9 mouse cellular contexts compared by ENCODE assay signal in genomic region chr17:28341091-28341490, GRCm38 (mm10). TPM values are rescaled to one million over a fixed set of nuclear protein-coding genes. Genes with fewer than 3 reads are reported as not detected.
DNase-seq lines count a peak whose midpoint lies in the region; ATAC-seq and TF ChIP-seq lines count a peak whose summit lies in the region.
"Had no signal": no experiment of that assay in that cellular context is flagged by ENCODE, and none has a peak within 500 bp of the region (broad histone marks: within the 10 kb centered on the region; RNA-seq: fewer than 3 reads in every experiment).

No protein-coding gene starts in this region.

- H3K4me3 ChIP-seq in E14TG2a.4 (replicated peaks; ENCODE audit: low read length): peak overlapping the region; percentile 71
- peak overlapping the region; percentile 20 for H3K4me3 ChIP-seq in forebrain, embryonic 16.5 days (replicated peaks; ENCODE audit: low read length)
- peak overlapping the region; percentile 26 for H3K4me3 ChIP-seq in lung, embryonic 14.5 days (ENCODE audit: low read depth, low read length)

- H3K27ac ChIP-seq in forebrain, embryonic 16.5 days (ENCODE audit: low read length): no peak overlapping the region
- H3K27ac ChIP-seq in lung, embryonic 14.5 days (ENCODE audit: low read depth): peak overlapping the region; percentile 87

- peaks cover 62% of the 10 kb centered on the region for H3K27me3 ChIP-seq in E14TG2a.4 (ENCODE audit: insufficient read depth, low read length)
- H3K27me3 ChIP-seq in forebrain, embryonic 16.5 days (replicated peaks; ENCODE audit: control insufficient read depth, insufficient read depth, low read length): no peaks in the 10 kb centered on the region
- no peaks in the 10 kb centered on the region for H3K27me3 ChIP-seq in lung, embryonic 14.5 days (ENCODE audit: insufficient read depth, low read length)

- no peaks in the 10 kb centered on the region for H3K9me3 ChIP-seq in E14TG2a.4 (ENCODE audit: low read length)
- H3K9me3 ChIP-seq in forebrain, embryonic 16.5 days (ENCODE audit: control insufficient read depth, low read length): no peaks in the 10 kb centered on the region
- H3K9me3 ChIP-seq in lung, embryonic 14.5 days (ENCODE audit: low read depth, low read length): no peaks in the 10 kb centered on the region

- H3K4me2 ChIP-seq in forebrain, embryonic 16.5 days (ENCODE audit: low read length): peak overlapping the region; percentile 40
- H3K4me2 ChIP-seq in lung, embryonic 14.5 days: peak overlapping the region; percentile 57

- 4% methylated on average over 26 of the region's 26 CpGs for WGBS in forebrain, embryonic 16.5 days
- WGBS in lung, embryonic 14.5 days: 4% methylated on average over 26 of the region's 26 CpGs

- peaks cover 77% of the 10 kb centered on the region for H3K4me1 ChIP-seq in E14TG2a.4 (replicated peaks; ENCODE audit: low read depth, low read length)
- H3K4me1 ChIP-seq in forebrain, embryonic 16.5 days (replicated peaks; ENCODE audit: control insufficient read depth, insufficient read depth, low read length): peaks cover 20% of the 10 kb centered on the region
- peaks cover 38% of the 10 kb centered on the region for H3K4me1 ChIP-seq in lung, embryonic 14.5 days (ENCODE audit: insufficient read depth)

- H3K36me3 ChIP-seq in E14TG2a.4 (ENCODE audit: insufficient read depth, low read length): peaks cover 10% of the 10 kb centered on the region
- no peaks in the 10 kb centered on the region for H3K36me3 ChIP-seq in forebrain, embryonic 16.5 days (ENCODE audit: control insufficient read depth, insufficient read depth)
- peaks cover 37% of the 10 kb centered on the region for H3K36me3 ChIP-seq in lung, embryonic 14.5 days (ENCODE audit: insufficient read depth)

- intact Hi-C loops in heart, postnatal 10 days (cut with DNase I): no loop called here

- DNase-seq in brain, adult 2 months (ENCODE audit: low read depth, low spot score): peak; percentile 52
- DNase-seq in heart, postnatal 10 days: peak; percentile 88 to 89
- DNase-seq in kidney, postnatal 36 days: peak; percentile 96 to 98
- DNase-seq in lung, embryonic 14.5 days: peak; percentile 96
- DNase-seq in ovary, postnatal 10 days (ENCODE audit: low spot score): peak; percentile 89
- DNase-seq in urinary bladder, postnatal 14 days (ENCODE audit: low spot score): peak; percentile 98

- no peak for TF ChIP-seq CTCF in E14TG2a.4 (conservative IDR thresholded peaks at IDR 0.05; ENCODE audit: low read length)
- no peak for TF ChIP-seq CTCF in lung, embryonic 14.5 days (IDR thresholded peaks at IDR 0.05; ENCODE audit: low read depth)

- H3K9ac ChIP-seq in forebrain, embryonic 16.5 days (replicated peaks; ENCODE audit: low read depth, low read length): peak overlapping the region; percentile 27
- peak overlapping the region; percentile 47 for H3K9ac ChIP-seq in lung, embryonic 14.5 days

- peak; percentile 63 for ATAC-seq in forebrain, embryonic 16.5 days
- ATAC-seq in lung, embryonic 14.5 days (ENCODE audit: insufficient read depth): peak; percentile 81

RNA-seq across cellular contexts. Expression of gene Tead3, which starts 9.5 kb away (rescaled TPM):
- polyA plus RNA-seq in forebrain, embryonic 16.5 days (2015; fragmentation: Nextera tagmentation; extraction: Ambion mirVana): 1.5 and 1.8 TPM in 2 replicates
- total RNA-seq in heart, postnatal 10 days (2021): 10 to 100 TPM; 15.3 to 19.3 TPM
- 11.2 and 11.3 TPM in 2 replicates for polyA plus RNA-seq in lung, embryonic 14.5 days (2014; fragmentation: Nextera tagmentation; extraction: Ambion mirVana)

RNA-seq across cellular contexts. Expression of gene Rpl10a, which starts 12.8 kb away (rescaled TPM):
- polyA plus RNA-seq in forebrain, embryonic 16.5 days (2015; fragmentation: Nextera tagmentation; extraction: Ambion mirVana): 354 and 367 TPM in 2 replicates
- 100 to 1,000 TPM; 584 to 595 TPM for total RNA-seq in heart, postnatal 10 days (2021)
- 799 and 802 TPM in 2 replicates for polyA plus RNA-seq in lung, embryonic 14.5 days (2014; fragmentation: Nextera tagmentation; extraction: Ambion mirVana)

RNA-seq across cellular contexts. Expression of gene Tulp1, which starts 23.9 kb away (rescaled TPM):
- 1.5 and 1.7 TPM in 2 replicates for polyA plus RNA-seq in forebrain, embryonic 16.5 days (2015; fragmentation: Nextera tagmentation; extraction: Ambion mirVana)
- under 1 TPM; 0.86 to 0.94 TPM for total RNA-seq in heart, postnatal 10 days (2021)
- polyA plus RNA-seq in lung, embryonic 14.5 days (2014; fragmentation: Nextera tagmentation; extraction: Ambion mirVana): 3.0 and 3.6 TPM in 2 replicates
- polyA plus RNA-seq: cortical plate, adult 2 months had no signal

RNA-seq across cellular contexts. Expression of gene Fance, which starts 27.8 kb away (rescaled TPM):
- polyA plus RNA-seq in forebrain, embryonic 16.5 days (2015; fragmentation: Nextera tagmentation; extraction: Ambion mirVana): 20.9 and 25.0 TPM in 2 replicates
- total RNA-seq in heart, postnatal 10 days (2021): 10 to 100 TPM; 16.9 to 18.2 TPM
- 28.2 and 35.3 TPM in 2 replicates for polyA plus RNA-seq in lung, embryonic 14.5 days (2014; fragmentation: Nextera tagmentation; extraction: Ambion mirVana)

Comparison
In these comparisons a context has a peak if more than half of its experiments do, and no peak if none do; other contexts are left out.
1. H3K4me3 ChIP-seq: peak in every context shown above with its lines; median percentile 71 in E14TG2a.4; 26 in lung, embryonic 14.5 days; 20 in forebrain, embryonic 16.5 days.